Mouse (Mus musculus): ENCODE measurements around the gene Zfp423. TPM values are rescaled to one million over a fixed set of nuclear protein-coding genes. Genes with fewer than 3 reads are reported as not detected.

The Zfp423 gene
- polyA plus RNA-seq, 1 experiment: not detected

DNA sequence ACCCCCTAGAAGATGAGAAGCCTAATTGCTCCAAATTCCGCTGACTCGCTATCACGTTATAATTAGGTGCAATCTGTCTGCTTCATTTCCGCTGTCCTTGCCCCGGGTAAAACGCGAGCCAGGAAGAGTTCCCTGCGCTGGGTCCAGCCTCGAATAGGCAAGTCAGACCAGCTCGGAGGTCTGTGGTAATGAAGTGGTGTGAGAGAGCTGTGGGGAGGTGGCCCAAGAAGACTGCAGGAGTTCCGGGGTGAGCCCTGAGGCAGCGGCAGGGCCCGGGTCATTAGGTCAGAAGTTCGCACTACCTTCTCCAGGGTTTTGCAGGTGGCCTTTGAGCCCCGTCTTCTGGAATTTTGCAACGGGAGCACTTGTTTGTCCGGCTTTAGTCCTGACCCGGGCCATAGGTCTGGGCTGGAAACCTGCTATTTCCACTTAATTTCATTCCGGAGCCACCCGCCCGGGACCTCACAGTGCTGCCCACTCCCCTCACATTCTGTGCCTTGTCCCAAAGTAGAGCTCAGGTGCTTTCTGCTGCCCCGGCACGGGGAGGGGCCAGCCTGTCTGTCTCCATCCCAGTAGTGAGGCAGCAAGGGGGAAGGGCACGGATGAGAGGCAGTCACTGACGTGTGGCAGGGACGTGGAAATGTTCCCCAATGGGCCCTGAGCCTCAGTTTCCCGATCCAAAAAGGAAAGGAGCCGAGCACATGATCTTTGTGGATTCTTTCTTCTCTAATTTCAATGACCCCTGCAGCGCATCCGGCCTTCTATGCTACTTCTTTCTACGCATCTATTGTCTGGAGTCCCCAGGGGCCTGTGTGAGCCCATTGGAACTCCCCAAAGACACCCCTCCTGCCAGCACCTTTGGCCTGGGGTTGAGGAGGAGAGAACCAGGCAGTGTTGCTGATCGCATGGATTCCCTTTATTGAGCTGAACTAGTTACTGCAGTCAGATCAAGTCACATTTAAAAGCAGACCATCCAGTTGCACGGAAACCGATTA is 298.2 kb downstream of the Zfp423 start:
- Histone ChIP-seq H3K27me3 (ENCODE audit: control insufficient read depth) (peaks cover 54% of the 10 kb centered on the region), H3K4me1 (ENCODE audit: control insufficient read depth) (peaks cover 5% of the 10 kb centered on the region), H3K9me3 (ENCODE audit: control insufficient read depth, low read length) (no peaks in the 10 kb centered on the region)

GRCm38 (mm10) chr8:87660029-87660915 is 299.1 kb downstream of the Zfp423 start:
- no peaks in the 10 kb centered on the region for H3K36me3 ChIP-seq (ENCODE audit: control insufficient read depth)
- H3K9me3 ChIP-seq (ENCODE audit: control insufficient read depth, low read length): no peaks in the 10 kb centered on the region
- H3K4me1 ChIP-seq (ENCODE audit: control insufficient read depth): peaks cover 8% of the 10 kb centered on the region
- TF ChIP-seq TAL1 (IDR thresholded peaks at IDR 0.05; ENCODE audit: low read length) (no peak), GATA1 (IDR thresholded peaks at IDR 0.05; ENCODE audit: low read length) (no peak)
- no peak overlapping the region for H3K4me3 ChIP-seq (replicated peaks)
- peaks cover 54% of the 10 kb centered on the region for H3K27me3 ChIP-seq (ENCODE audit: control insufficient read depth)

More for the DNA sequence above, 298.2 kb downstream of the Zfp423 start:
- H3K4me3 ChIP-seq (replicated peaks): no peak overlapping the region
- no peaks in the 10 kb centered on the region for H3K36me3 ChIP-seq (ENCODE audit: control insufficient read depth)
- TF ChIP-seq GATA1 (IDR thresholded peaks at IDR 0.05; ENCODE audit: low read length) (no peak), TAL1 (IDR thresholded peaks at IDR 0.05; ENCODE audit: low read length) (no peak)

- Histone ChIP-seq H3K27me3 (ENCODE audit: control insufficient read depth) (peaks cover 40% of the 10 kb centered on the region), H3K4me3 (replicated peaks) (no peak overlapping the region), H3K9me3 (ENCODE audit: control insufficient read depth, low read length) (no peaks in the 10 kb centered on the region), H3K36me3 (ENCODE audit: control insufficient read depth) (no peaks in the 10 kb centered on the region), H3K4me1 (ENCODE audit: control insufficient read depth) (peaks cover 8% of the 10 kb centered on the region)
- TF ChIP-seq GATA1 (IDR thresholded peaks at IDR 0.05; ENCODE audit: low read length): no peak
Observed at GRCm38 (mm10) chr8:87657488-87657887, 301.9 kb downstream of the Zfp423 start.

- Histone ChIP-seq H3K9me3 (ENCODE audit: control insufficient read depth, low read length) (no peaks in the 10 kb centered on the region), H3K36me3 (ENCODE audit: control insufficient read depth) (no peaks in the 10 kb centered on the region), H3K27me3 (ENCODE audit: control insufficient read depth) (peaks cover 32% of the 10 kb centered on the region), H3K4me3 (replicated peaks) (peak overlapping the region; percentile 41), H3K4me1 (ENCODE audit: control insufficient read depth) (peaks cover 8% of the 10 kb centered on the region)
- no peak for TF ChIP-seq TAL1 (IDR thresholded peaks at IDR 0.05; ENCODE audit: low read length)
Observed at GRCm38 (mm10) chr8:87656484-87657230, 302.7 kb downstream of the Zfp423 start.

DNA sequence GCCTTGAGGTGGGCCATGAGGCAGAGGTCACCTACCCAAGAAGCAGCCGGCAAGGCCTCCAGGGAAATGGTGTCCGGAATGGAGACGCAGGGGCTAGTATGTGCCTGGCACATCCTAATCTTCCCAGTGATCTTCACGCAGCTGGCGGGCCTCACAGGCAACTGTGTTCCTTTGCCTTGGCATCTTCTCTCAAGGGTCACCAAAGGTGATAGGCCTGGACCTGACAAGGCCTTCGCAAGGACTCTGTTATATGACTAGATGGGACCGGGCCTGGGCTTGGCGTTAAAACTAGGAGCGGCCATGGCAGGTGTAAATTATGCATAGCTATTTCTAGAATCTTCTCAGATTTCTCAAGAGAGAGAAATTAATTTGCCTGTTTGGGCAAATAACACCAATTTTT is 303.4 kb downstream of the Zfp423 start:
- Histone ChIP-seq H3K9me3 (ENCODE audit: control insufficient read depth, low read length) (no peaks in the 10 kb centered on the region), H3K36me3 (ENCODE audit: control insufficient read depth) (no peaks in the 10 kb centered on the region), H3K4me1 (ENCODE audit: control insufficient read depth) (peaks cover 8% of the 10 kb centered on the region), H3K27me3 (ENCODE audit: control insufficient read depth) (peaks cover 25% of the 10 kb centered on the region), H3K4me3 (replicated peaks) (no peak overlapping the region)
- no peak for TF ChIP-seq GATA1 (IDR thresholded peaks at IDR 0.05; ENCODE audit: low read length)
- no peak for TF ChIP-seq TAL1 (IDR thresholded peaks at IDR 0.05; ENCODE audit: low read length)

DNA sequence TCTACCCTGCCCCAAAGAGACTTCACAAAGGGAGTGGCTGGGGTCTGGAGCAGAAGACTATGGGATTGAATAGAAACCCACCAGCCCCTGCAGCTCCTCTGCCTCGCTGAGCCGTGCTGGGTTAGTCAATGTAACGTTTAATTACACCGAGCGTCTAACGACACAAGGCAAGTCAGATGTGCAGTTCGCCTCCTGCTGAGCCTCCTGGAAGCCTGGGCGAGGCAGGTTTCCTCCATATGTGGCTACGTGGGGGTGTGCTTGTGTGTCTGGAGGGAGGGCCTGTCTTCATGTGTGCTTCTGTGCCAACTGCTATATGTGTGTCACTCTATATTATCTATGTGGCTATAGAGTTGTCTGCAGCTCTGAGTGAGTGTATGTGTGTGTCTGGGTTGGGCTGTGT is 311.6 kb downstream of the Zfp423 start:
- Histone ChIP-seq H3K9me3 (ENCODE audit: control insufficient read depth, low read length) (no peaks in the 10 kb centered on the region), H3K4me1 (ENCODE audit: control insufficient read depth) (no peaks in the 10 kb centered on the region), H3K36me3 (ENCODE audit: control insufficient read depth) (no peaks in the 10 kb centered on the region), H3K4me3 (replicated peaks) (no peak overlapping the region), H3K27me3 (ENCODE audit: control insufficient read depth) (no peaks in the 10 kb centered on the region)
- no peak for TF ChIP-seq GATA1 (IDR thresholded peaks at IDR 0.05; ENCODE audit: low read length)
- TF ChIP-seq TAL1 (IDR thresholded peaks at IDR 0.05; ENCODE audit: low read length): no peak

GRCm38 (mm10) chr8:87645829-87646483 is 313.4 kb downstream of the Zfp423 start:
- Histone ChIP-seq H3K9me3 (ENCODE audit: control insufficient read depth, low read length) (no peaks in the 10 kb centered on the region), H3K4me1 (ENCODE audit: control insufficient read depth) (no peaks in the 10 kb centered on the region)
- no peak for TF ChIP-seq GATA1 (IDR thresholded peaks at IDR 0.05; ENCODE audit: low read length)
- TF ChIP-seq TAL1 (IDR thresholded peaks at IDR 0.05; ENCODE audit: low read length): no peak

GRCm38 (mm10) chr8:87645371-87645770 is 314.0 kb downstream of the Zfp423 start:
- H3K4me3 ChIP-seq (replicated peaks): no peak overlapping the region
- no peak for TF ChIP-seq GATA1 (IDR thresholded peaks at IDR 0.05; ENCODE audit: low read length)
- TF ChIP-seq TAL1 (IDR thresholded peaks at IDR 0.05; ENCODE audit: low read length): no peak
- no peaks in the 10 kb centered on the region for H3K27me3 ChIP-seq (ENCODE audit: control insufficient read depth)
- no peaks in the 10 kb centered on the region for H3K9me3 ChIP-seq (ENCODE audit: control insufficient read depth, low read length)
- no peaks in the 10 kb centered on the region for H3K4me1 ChIP-seq (ENCODE audit: control insufficient read depth)
- no peaks in the 10 kb centered on the region for H3K36me3 ChIP-seq (ENCODE audit: control insufficient read depth)

More at GRCm38 (mm10) chr8:87645829-87646483, 313.4 kb downstream of the Zfp423 start:
- H3K36me3 ChIP-seq (ENCODE audit: control insufficient read depth): no peaks in the 10 kb centered on the region
- H3K27me3 ChIP-seq (ENCODE audit: control insufficient read depth): no peaks in the 10 kb centered on the region
- H3K4me3 ChIP-seq (replicated peaks): no peak overlapping the region
